Mouse (Mus musculus): ENCODE measurements around the gene Gm7347. TPM values are rescaled to one million over a fixed set of nuclear protein-coding genes. Genes with fewer than 3 reads are reported as not detected.

The Gm7347 gene
- polyA plus RNA-seq (2017; shearing (Covaris generic)), result not detected

GRCm38 (mm10) chr5:26058481-26058880 lies at the start of gene Gm7347:
Gene Gm7347, minus strand, starts transcription at chr5:26058581.

GRCm38 (mm10) chr5:26105262-26105661 lies 46.9 kb upstream of the Gm7347 start, which contains the start of gene 5031410I06Rik:
Gene 5031410I06Rik, minus strand, starts transcription at chr5:26105362.

GRCm38 (mm10) chr5:26089191-26089590 lies 30.8 kb upstream of the Gm7347 start, which contains the start of gene Gm10471:
Gene Gm10471, minus strand, starts transcription at chr5:26089291.

DNA sequence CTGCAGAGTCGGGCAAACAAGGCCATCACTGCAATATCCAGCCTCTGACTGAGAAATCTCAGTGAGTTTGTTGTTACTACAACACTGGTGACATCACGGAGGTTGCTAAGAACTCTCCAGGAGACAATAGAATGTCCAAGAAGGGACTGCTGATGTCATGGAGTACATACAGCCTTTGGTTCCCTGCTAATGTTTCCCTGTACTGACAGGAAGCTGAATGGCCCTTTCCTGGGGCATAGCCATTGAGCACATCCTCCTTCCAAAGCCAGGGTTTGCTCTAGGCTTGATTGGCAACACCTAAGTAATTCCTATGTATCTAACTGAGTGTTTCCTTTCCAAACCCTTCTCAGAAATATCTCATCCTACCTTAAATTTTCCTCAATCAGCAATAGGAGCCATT lies 18.9 kb downstream of the Gm7347 start, which contains the start of gene Speer4a:
Speer4a (minus strand) TSS at position 101 of the 400 bp plus-strand sequence.

DNA sequence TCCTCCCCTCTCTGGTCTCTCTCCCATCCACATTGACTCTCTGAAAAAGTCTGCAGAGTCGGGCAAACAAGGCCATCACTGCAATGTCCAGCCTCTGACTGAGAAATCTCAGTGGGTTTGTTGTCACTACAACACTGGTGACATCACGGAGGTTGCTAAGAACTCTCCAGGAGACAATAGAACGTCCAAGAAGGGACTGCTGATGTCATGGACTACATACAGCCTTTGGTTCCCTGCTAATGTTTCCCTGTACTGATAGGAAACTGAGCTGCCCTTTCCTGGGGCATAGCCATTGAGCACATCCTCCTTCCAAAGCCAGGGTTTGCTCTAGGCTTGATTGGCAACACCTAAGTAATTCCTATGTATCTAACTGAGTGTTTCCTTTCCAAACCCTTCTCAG lies 35.6 kb downstream of the Gm7347 start, which contains the start of gene Gm5862:
Gm5862 (minus strand) TSS at position 101 of the 400 bp plus-strand sequence.

DNA sequence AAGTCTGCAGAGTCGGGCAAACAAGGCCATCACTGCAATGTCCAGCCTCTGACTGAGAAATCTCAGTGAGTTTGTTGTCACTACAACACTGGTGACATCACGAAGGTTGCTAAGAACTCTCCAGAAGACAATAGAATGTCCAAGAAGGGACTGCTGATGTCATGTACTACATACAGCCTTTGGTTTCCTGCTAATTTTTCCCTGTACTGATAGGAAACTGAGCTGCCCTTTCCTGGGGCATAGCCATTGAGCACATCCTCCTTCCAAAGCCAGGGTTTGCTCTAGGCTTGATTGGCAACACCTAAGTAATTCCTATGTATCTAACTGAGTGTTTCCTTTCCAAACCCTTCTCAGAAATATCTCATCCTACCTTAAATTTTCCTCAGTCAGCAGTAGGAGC lies 53.7 kb downstream of the Gm7347 start, which contains the start of gene Gm1979:
Gm1979 (minus strand) TSS at position 101 of the 400 bp plus-strand sequence.

Other genes starting within 250 kb of the Gm7347 start
- gene Gm21663, start 116.2 kb downstream of the Gm7347 start, polyA plus RNA-seq (2017; shearing (Covaris generic)), result not detected
- gene Gm21671, start 104.2 kb downstream of the Gm7347 start, polyA plus RNA-seq (2017; shearing (Covaris generic)), result not detected
- gene Gm21680, start 85.9 kb downstream of the Gm7347 start, polyA plus RNA-seq (2017; shearing (Covaris generic)), result not detected
- gene Gm21698, start 69.9 kb downstream of the Gm7347 start, polyA plus RNA-seq (2017; shearing (Covaris generic)), result not detected
- gene Gm1979, start 53.8 kb downstream of the Gm7347 start, polyA plus RNA-seq (2017; shearing (Covaris generic)), result not detected
- gene Gm5862, start 35.7 kb downstream of the Gm7347 start, polyA plus RNA-seq (2017; shearing (Covaris generic)), result not detected
- gene Speer4a, start 19.0 kb downstream of the Gm7347 start, polyA plus RNA-seq (2017; shearing (Covaris generic)), result not detected
- gene Gm10471, start 30.7 kb upstream of the Gm7347 start, polyA plus RNA-seq (2017; shearing (Covaris generic)), result not detected
- gene 5031410I06Rik, start 46.8 kb upstream of the Gm7347 start, polyA plus RNA-seq (2017; shearing (Covaris generic)), result not detected
- not detected for gene Gm10220, start 62.8 kb upstream of the Gm7347 start, polyA plus RNA-seq (2017; shearing (Covaris generic))
- gene Gm7361, start 199.1 kb upstream of the Gm7347 start, polyA plus RNA-seq (2017; shearing (Covaris generic)), result not detected